Mouse (Mus musculus): ENCODE data around the gene Tubgcp5. TPM values are rescaled to one million over a fixed set of nuclear protein-coding genes. Genes with fewer than 3 reads are reported as not detected.
"Not testable (repeated sequence)": the region's sequence is repeated elsewhere in the genome, so short reads cannot be mapped to it uniquely, and the experiment has no call there.

Tubgcp5 gene
- 45.6 and 52.3 TPM in 2 replicates for polyA plus RNA-seq (2016; fragmentation: Nextera tagmentation; extraction: Ambion mirVana)

- no peaks in the 10 kb centered on the region for H3K27me3 ChIP-seq
- ATAC-seq (ENCODE audit: insufficient number of reproducible peaks, insufficient read depth, low FRiP score, low TSS enrichment, low read depth) = peak; percentile 99
- peak within 1 kb of the TSS; percentile 78 for H3K4me3 ChIP-seq (replicated peaks)
- peaks cover 32% of the 10 kb centered on the region for H3K36me3 ChIP-seq
- H3K4me2 ChIP-seq = peak within 1 kb of the TSS; percentile 75
- peaks cover 8% of the 10 kb centered on the region for H3K4me1 ChIP-seq (replicated peaks)
- H3K27ac ChIP-seq = peak within 1 kb of the TSS; percentile 77
- WGBS = under 1% methylated on average over 51 of the region's 51 CpGs
- no peaks in the 10 kb centered on the region for H3K9me3 ChIP-seq
- peak within 1 kb of the TSS; percentile 92 for H3K9ac ChIP-seq (replicated peaks)
Observed at GRCm38 (mm10) chr7:55793952-55794603, at the start of gene Tubgcp5. Gene Tubgcp5 (plus strand): TSS chr7:55794154.

DNA sequence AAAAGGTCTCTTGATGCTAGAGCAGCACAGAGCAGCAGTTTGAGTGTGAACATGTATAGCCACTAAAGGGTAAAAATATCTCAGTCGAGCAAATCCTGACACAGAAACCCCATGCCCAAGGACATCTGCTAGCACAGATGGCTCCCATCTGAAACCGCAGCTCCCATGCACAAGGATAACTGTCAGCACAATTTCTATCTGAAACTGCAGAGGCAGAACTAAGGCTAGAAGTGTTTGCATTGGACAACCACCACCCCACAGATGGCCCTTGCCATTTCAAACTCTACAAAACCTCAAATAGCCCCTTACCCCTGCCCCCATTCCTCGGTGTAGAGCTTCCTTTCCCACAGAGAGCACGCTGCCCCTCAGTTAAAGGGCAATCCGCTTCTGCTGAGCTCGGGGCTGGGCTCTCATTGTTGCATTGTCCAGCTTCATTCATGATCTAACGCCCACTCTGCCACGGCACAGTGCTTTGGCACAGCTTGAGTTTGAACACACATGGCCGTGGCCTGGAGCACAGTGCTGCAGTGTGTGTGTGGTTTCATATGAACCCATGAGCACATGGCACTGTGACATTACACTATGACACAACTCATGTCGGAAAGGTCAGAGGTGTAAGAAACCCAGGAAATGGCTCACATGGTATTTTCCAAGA, 49.3 kb upstream of the Tubgcp5 start:
- Histone ChIP-seq H3K9me3 (no peaks in the 10 kb centered on the region), H3K36me3 (no peaks in the 10 kb centered on the region), H3K4me2 (no peak overlapping the region), H3K9ac (replicated peaks) (no peak overlapping the region), H3K27ac (no peak overlapping the region), H3K27me3 (no peaks in the 10 kb centered on the region), H3K4me3 (replicated peaks) (no peak overlapping the region), H3K4me1 (replicated peaks) (no peaks in the 10 kb centered on the region)
- WGBS = 78% methylated on average over 10 of the region's 10 CpGs
- ATAC-seq (ENCODE audit: insufficient number of reproducible peaks, insufficient read depth, low FRiP score, low TSS enrichment, low read depth) = no peak

- no peaks in the 10 kb centered on the region for H3K9me3 ChIP-seq
- H3K4me1 ChIP-seq (replicated peaks) = no peaks in the 10 kb centered on the region
- H3K4me2 ChIP-seq = no peak overlapping the region
- no peak for ATAC-seq (ENCODE audit: insufficient number of reproducible peaks, insufficient read depth, low FRiP score, low TSS enrichment, low read depth)
- H3K4me3 ChIP-seq (replicated peaks) = no peak overlapping the region
- 77% methylated on average over 3 of the region's 3 CpGs for WGBS
- H3K36me3 ChIP-seq = no peaks in the 10 kb centered on the region
- no peak overlapping the region for H3K27ac ChIP-seq
- no peak overlapping the region for H3K9ac ChIP-seq (replicated peaks)
- no peaks in the 10 kb centered on the region for H3K27me3 ChIP-seq
Observed at GRCm38 (mm10) chr7:55750841-55751240, 43.1 kb upstream of the Tubgcp5 start.

- ATAC-seq (ENCODE audit: insufficient number of reproducible peaks, insufficient read depth, low FRiP score, low TSS enrichment, low read depth) = no peak
- Histone ChIP-seq H3K36me3 (no peaks in the 10 kb centered on the region), H3K4me3 (replicated peaks) (no peak overlapping the region), H3K4me2 (no peak overlapping the region), H3K4me1 (replicated peaks) (no peaks in the 10 kb centered on the region), H3K27ac (no peak overlapping the region), H3K9me3 (no peaks in the 10 kb centered on the region), H3K9ac (replicated peaks) (no peak overlapping the region), H3K27me3 (no peaks in the 10 kb centered on the region)
- 66% methylated on average over 3 of the region's 3 CpGs for WGBS
Observed at GRCm38 (mm10) chr7:55759346-55759745, 34.6 kb upstream of the Tubgcp5 start.

DNA sequence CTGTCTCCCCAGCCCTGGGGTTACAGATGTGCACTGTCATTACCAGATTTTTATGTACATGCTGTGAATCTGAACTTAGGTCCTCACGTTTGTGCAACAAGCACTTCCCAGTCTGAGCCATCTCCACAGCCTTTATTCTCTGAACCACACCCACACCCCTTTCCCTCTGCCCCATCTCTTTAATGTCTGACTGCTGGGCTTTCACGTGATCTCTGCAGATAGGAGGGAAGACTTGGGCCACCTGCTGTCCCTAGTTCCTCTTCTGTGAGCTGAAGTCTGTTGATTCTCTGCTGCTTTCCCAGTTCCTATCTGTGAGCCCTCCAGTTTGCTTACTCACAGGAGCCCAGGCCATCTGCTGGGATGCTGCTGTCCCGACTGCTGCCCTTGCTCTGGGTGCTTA, 26.0 kb upstream of the Tubgcp5 start, which contains the start of gene Siglech:
Gene Siglech, plus strand, starts transcription at position 253 of the 400 bp plus-strand sequence.
- Histone ChIP-seq H3K9me3 (no peaks in the 10 kb centered on the region), H3K27me3 (no peaks in the 10 kb centered on the region), H3K4me3 (replicated peaks) (no peak within 1 kb of the TSS), H3K36me3 (no peaks in the 10 kb centered on the region), H3K27ac (no peak within 1 kb of the TSS), H3K4me2 (no peak within 1 kb of the TSS), H3K4me1 (replicated peaks) (no peaks in the 10 kb centered on the region), H3K9ac (replicated peaks) (no peak within 1 kb of the TSS)
- 39% methylated on average over 3 of the region's 3 CpGs for WGBS
- no peak for ATAC-seq (ENCODE audit: insufficient number of reproducible peaks, insufficient read depth, low FRiP score, low TSS enrichment, low read depth)

GRCm38 (mm10) chr7:55780011-55780410, 13.9 kb upstream of the Tubgcp5 start:
- WGBS = 71% methylated on average over 4 of the region's 4 CpGs
- no peak for ATAC-seq (ENCODE audit: insufficient number of reproducible peaks, insufficient read depth, low FRiP score, low TSS enrichment, low read depth)
- no peaks in the 10 kb centered on the region for H3K9me3 ChIP-seq

GRCm38 (mm10) chr7:55782493-55782892, 11.5 kb upstream of the Tubgcp5 start:
- ATAC-seq (ENCODE audit: insufficient number of reproducible peaks, insufficient read depth, low FRiP score, low TSS enrichment, low read depth) = no peak
- Histone ChIP-seq H3K4me2 (no peak overlapping the region), H3K4me3 (replicated peaks) (no peak overlapping the region), H3K27ac (no peak overlapping the region), H3K9me3 (no peaks in the 10 kb centered on the region), H3K27me3 (no peaks in the 10 kb centered on the region), H3K4me1 (replicated peaks) (no peaks in the 10 kb centered on the region), H3K36me3 (no peaks in the 10 kb centered on the region), H3K9ac (replicated peaks) (no peak overlapping the region)
- WGBS = 54% methylated on average over 3 of the region's 3 CpGs

More at GRCm38 (mm10) chr7:55780011-55780410, 13.9 kb upstream of the Tubgcp5 start:
- Histone ChIP-seq H3K4me1 (replicated peaks) (no peaks in the 10 kb centered on the region), H3K4me3 (replicated peaks) (no peak overlapping the region), H3K4me2 (no peak overlapping the region), H3K27me3 (no peaks in the 10 kb centered on the region), H3K36me3 (no peaks in the 10 kb centered on the region), H3K27ac (no peak overlapping the region), H3K9ac (replicated peaks) (no peak overlapping the region)

GRCm38 (mm10) chr7:55784580-55784979, 9.4 kb upstream of the Tubgcp5 start:
- no peak for ATAC-seq (ENCODE audit: insufficient number of reproducible peaks, insufficient read depth, low FRiP score, low TSS enrichment, low read depth)
- WGBS = 68% methylated on average over 3 of the region's 3 CpGs
- H3K4me1 ChIP-seq (replicated peaks) = no peaks in the 10 kb centered on the region
- no peaks in the 10 kb centered on the region for H3K36me3 ChIP-seq
- no peaks in the 10 kb centered on the region for H3K9me3 ChIP-seq
- no peak overlapping the region for H3K4me3 ChIP-seq (replicated peaks)
- H3K27ac ChIP-seq = no peak overlapping the region
- H3K9ac ChIP-seq (replicated peaks) = no peak overlapping the region
- H3K27me3 ChIP-seq = no peaks in the 10 kb centered on the region
- H3K4me2 ChIP-seq = no peak overlapping the region

DNA sequence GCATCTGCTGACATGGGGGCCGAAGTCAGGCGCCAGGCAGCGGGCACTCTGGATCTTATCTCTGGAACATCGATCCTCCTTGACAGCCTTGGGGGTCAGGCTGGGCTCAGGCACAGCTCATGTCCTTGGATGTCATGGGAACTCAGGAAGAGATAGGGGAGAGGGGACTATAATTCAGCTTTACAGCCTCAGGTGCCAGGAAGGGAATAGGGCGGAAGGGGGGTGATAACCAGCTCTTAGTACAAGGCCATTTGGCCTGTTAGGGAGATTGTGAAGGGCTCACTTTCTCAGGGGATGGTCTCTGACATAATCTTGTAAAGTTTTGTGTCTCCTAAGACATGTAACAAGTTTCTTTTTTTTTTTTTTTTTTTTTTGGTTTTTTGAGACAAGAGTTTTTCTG, 3.4 kb upstream of the Tubgcp5 start:
- 35% methylated on average over 5 of the region's 5 CpGs for WGBS
- H3K27me3 ChIP-seq = not testable (repeated sequence)

DNA sequence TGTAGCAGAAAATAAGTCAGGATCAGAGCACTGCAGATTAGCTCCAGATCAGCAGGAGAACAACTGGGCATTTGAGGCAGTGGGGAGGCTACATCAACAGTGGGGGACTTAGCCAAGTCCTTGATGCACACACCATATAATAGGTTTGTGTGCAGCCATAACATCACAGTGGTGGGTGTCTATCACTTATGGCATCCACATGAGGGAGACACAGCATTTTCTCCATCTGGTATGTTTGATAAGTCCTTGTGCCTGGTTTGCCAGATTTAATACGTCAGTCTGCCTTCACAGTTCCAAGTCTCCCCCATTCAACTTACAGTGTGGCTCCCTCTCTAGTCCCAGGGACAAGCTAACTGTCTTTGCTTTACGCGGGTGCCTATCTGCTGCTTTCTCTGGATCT, 1.7 kb upstream of the Tubgcp5 start:
- Histone ChIP-seq H3K9ac (replicated peaks) (no peak overlapping the region), H3K4me2 (no peak overlapping the region), H3K27ac (0 out of 2 replicates have a peak overlapping the region, but pooled peaks have one; percentile 17), H3K9me3 (no peaks in the 10 kb centered on the region), H3K4me3 (replicated peaks) (no peak overlapping the region), H3K4me1 (replicated peaks) (peaks cover 8% of the 10 kb centered on the region), H3K27me3 (no peaks in the 10 kb centered on the region), H3K36me3 (peaks cover 14% of the 10 kb centered on the region)
- WGBS = 79% methylated on average over 3 of the region's 3 CpGs
- no peak for ATAC-seq (ENCODE audit: insufficient number of reproducible peaks, insufficient read depth, low FRiP score, low TSS enrichment, low read depth)

More for the DNA sequence above, 3.4 kb upstream of the Tubgcp5 start:
- H3K36me3 ChIP-seq; H3K9ac ChIP-seq (replicated peaks); H3K4me3 ChIP-seq (replicated peaks); ATAC-seq (ENCODE audit: insufficient number of reproducible peaks, insufficient read depth, low FRiP score, low TSS enrichment, low read depth); H3K27ac ChIP-seq; H3K4me2 ChIP-seq; H3K4me1 ChIP-seq (replicated peaks); H3K9me3 ChIP-seq: not testable (repeated sequence)

GRCm38 (mm10) chr7:55793236-55793951, 560 bp upstream of the Tubgcp5 start:
- H3K4me1 ChIP-seq (replicated peaks) = peaks cover 8% of the 10 kb centered on the region
- no peaks in the 10 kb centered on the region for H3K27me3 ChIP-seq
- H3K9me3 ChIP-seq = no peaks in the 10 kb centered on the region
- peak overlapping the region; percentile 78 for H3K4me3 ChIP-seq (replicated peaks)
- WGBS = 33% methylated on average over 13 of the region's 13 CpGs
- H3K27ac ChIP-seq = peak overlapping the region; percentile 77; the same call in 1 of the 2 replicates
- H3K4me2 ChIP-seq = peak overlapping the region; percentile 75
- peak overlapping the region; percentile 92 for H3K9ac ChIP-seq (replicated peaks)
- peaks cover 25% of the 10 kb centered on the region for H3K36me3 ChIP-seq
- peak; percentile 20 for ATAC-seq (ENCODE audit: insufficient number of reproducible peaks, insufficient read depth, low FRiP score, low TSS enrichment, low read depth)
